Mouse (Mus musculus): ENCODE measurements around the gene Trpc4. TPM values are rescaled to one million over a fixed set of nuclear protein-coding genes. Genes with fewer than 3 reads are reported as not detected.

The Trpc4 gene
- total and polyA plus RNA-seq, 3 experiments: not detected

- 0 out of 2 replicates have a peak, but pooled peaks have one; percentile 15 for TF ChIP-seq E2F4 (IDR thresholded peaks at IDR 0.05; ENCODE audit: insufficient replicate concordance, low read depth, low read length)
- TF ChIP-seq ZC3H11A (IDR thresholded peaks at IDR 0.05; ENCODE audit: low read depth, low read length): peak; percentile 60
- peak; percentile 71 for TF ChIP-seq SMC3 (IDR thresholded peaks at IDR 0.05; ENCODE audit: low read depth, low read length)
- TF ChIP-seq NRF1 (IDR thresholded peaks at IDR 0.05; ENCODE audit: low read depth, low read length): no peak
- peak; percentile 47; the same call in 1 of the 2 replicates for TF ChIP-seq MYC (IDR thresholded peaks at IDR 0.05; ENCODE audit: low read depth, low read length)
- TF ChIP-seq CTCF (conservative IDR thresholded peaks at IDR 0.05 in 1 of 2, IDR thresholded peaks at IDR 0.05 in 1 of 2; ENCODE audit: low read depth in 2 of 2, low read length in 2 of 2): peak; percentile 8 to 77; a peak in 3 of 4 replicates
- peak; percentile 57 for TF ChIP-seq MAX (IDR thresholded peaks at IDR 0.05; ENCODE audit: low read length)
- TF ChIP-seq TBP (conservative IDR thresholded peaks at IDR 0.05; ENCODE audit: low read depth, low read length): no peak
- TF ChIP-seq JUND (conservative IDR thresholded peaks at IDR 0.05; ENCODE audit: low read depth, low read length): no peak
- TF ChIP-seq ELF1 (IDR thresholded peaks at IDR 0.05; ENCODE audit: low read depth, low read length): no peak
- no peak for TF ChIP-seq USF2 (conservative IDR thresholded peaks at IDR 0.05; ENCODE audit: low read depth, low read length)
- TF ChIP-seq RAD21 (IDR thresholded peaks at IDR 0.05; ENCODE audit: low read depth, low read length): peak; percentile 87
- no peak for TF ChIP-seq BHLHE40 (IDR thresholded peaks at IDR 0.05; ENCODE audit: low read depth, low read length)
- TF ChIP-seq RCOR1 (conservative IDR thresholded peaks at IDR 0.05; ENCODE audit: low read depth, low read length): no peak
- TF ChIP-seq CHD1 (IDR thresholded peaks at IDR 0.05; ENCODE audit: low read depth, low read length): peak; percentile 80; the same call in 1 of the 2 replicates
- peak; percentile 22; the same call in 1 of the 2 replicates for TF ChIP-seq MEF2A (IDR thresholded peaks at IDR 0.05; ENCODE audit: borderline replicate concordance, low read depth, low read length)
- 0 out of 2 replicates have a peak, but pooled peaks have one; percentile 28 for TF ChIP-seq MAZ (IDR thresholded peaks at IDR 0.05; ENCODE audit: low read depth, low read length)
- TF ChIP-seq IRF4 (IDR thresholded peaks at IDR 0.05; ENCODE audit: low read depth, low read length): peak; percentile 39; the same call in 1 of the 2 replicates
- TF ChIP-seq SIN3A (IDR thresholded peaks at IDR 0.05; ENCODE audit: low read length): peak; percentile 54
- TF ChIP-seq NELFE (IDR thresholded peaks at IDR 0.05; ENCODE audit: low read depth, low read length): no peak
- TF ChIP-seq ZKSCAN1 (IDR thresholded peaks at IDR 0.05; ENCODE audit: borderline replicate concordance, low read depth, low read length): no peak
- 0 out of 2 replicates have a peak, but pooled peaks have one; percentile 21 for TF ChIP-seq TCF12 (IDR thresholded peaks at IDR 0.05; ENCODE audit: low read depth, low read length)
- no peak for TF ChIP-seq POLR2A (IDR thresholded peaks at IDR 0.05; ENCODE audit: low read depth, low read length)
- no peak for TF ChIP-seq PAX5 (IDR thresholded peaks at IDR 0.05; ENCODE audit: low read length)
- peak; percentile 54; the same call in 1 of the 2 replicates for TF ChIP-seq MXI1 (IDR thresholded peaks at IDR 0.05; ENCODE audit: low read depth, low read length)
- TF ChIP-seq GABPA (IDR thresholded peaks at IDR 0.05; ENCODE audit: insufficient replicate concordance, low read depth, low read length): no peak
- TF ChIP-seq HCFC1 (IDR thresholded peaks at IDR 0.05; ENCODE audit: low read depth, low read length): no peak
- no peaks in the 10 kb centered on the region for H3K27me3 ChIP-seq (replicated peaks)
- H3K36me3 ChIP-seq (replicated peaks in 1 of 2; ENCODE audit: control insufficient read depth in 1 of 2, insufficient read depth in 1 of 2, low read length in 1 of 2): no peaks in the 10 kb centered on the region
- peak overlapping the region in 1 of 3 experiments; percentile 52 for H3K4me3 ChIP-seq (replicated peaks in 1 of 3; ENCODE audit: low read depth in 2 of 3, low read length in 2 of 3, poor library complexity in 1 of 3)
- no peaks in the 10 kb centered on the region for H3K79me2 ChIP-seq (replicated peaks; ENCODE audit: control insufficient read depth, extremely low read depth, insufficient read depth, poor library complexity, severe bottlenecking)
- peak; percentile 47 for DNase-seq (ENCODE audit: extremely low read depth)
- peaks cover 0 to 18% of the 10 kb centered on the region in 2 experiments; a peak in 2 of 4 replicates for H3K4me1 ChIP-seq (ENCODE audit: control insufficient read depth in 1 of 2, insufficient read depth in 2 of 2)
- dilution Hi-C loops (cut with MboI; ENCODE audit: extremely low pct_ligation_motif_present, extremely low pct_unique_long_range_greater_than_20kb, low sequenced_read_pairs): no loop called here
- no peaks in the 10 kb centered on the region for H3K9me3 ChIP-seq (replicated peaks; ENCODE audit: low read length)
- no peak overlapping the region for H3K27ac ChIP-seq (ENCODE audit: insufficient read depth, low read depth)
- in situ Hi-C loops (cut with MboI; ENCODE audit: low pct_ligation_motif_present, low pct_unique_long_range_greater_than_20kb, low sequenced_read_pairs): loop anchor here (10.0 to 25.0 kb wide), 4 partner anchors 180 to 705 kb away; partner anchors contain the start of genes Ccna1 and Rfxap
- H3K9ac ChIP-seq (ENCODE audit: insufficient read depth, low read depth): peak overlapping the region; percentile 20; the same call in 1 of the 2 replicates
- H3K4me2 ChIP-seq (ENCODE audit: insufficient read depth, low read depth, poor library complexity, severe bottlenecking): peak overlapping the region; percentile 97
These were observed 201.7 kb downstream of the Trpc4 start for GRCm38 (mm10) chr3:54357561-54357960.
